Mouse (Mus musculus): ENCODE data around the gene Gm17606. TPM values are rescaled to one million over a fixed set of nuclear protein-coding genes. Genes with fewer than 3 reads are reported as not detected.
A peak's percentile ranks its signal among the peaks of the same experiment; 100 is the strongest.

Gene Gm17606
- not detected for total RNA-seq (2021)
- long read RNA-seq, experiment 1: 0 reads
- long read RNA-seq, experiment 2: 0 reads

DNA sequence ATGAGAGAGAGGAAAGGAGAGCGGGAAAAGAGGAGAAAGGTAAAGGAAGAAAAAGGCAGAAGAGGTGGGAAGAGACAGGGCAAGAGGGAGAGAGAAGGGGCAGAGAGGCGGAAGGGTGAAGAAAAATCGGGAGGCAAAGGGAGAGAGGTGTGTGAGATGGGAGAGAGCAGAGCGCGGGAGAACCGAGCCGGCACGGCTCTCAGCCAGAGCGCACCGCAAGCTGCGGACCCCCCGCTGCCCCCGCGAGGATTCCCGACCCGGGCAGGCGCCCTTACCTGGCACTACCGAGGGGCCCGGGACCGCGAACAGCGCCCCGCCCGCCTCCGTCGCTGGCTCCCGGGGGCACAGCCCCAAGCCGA is at the start of gene Gm17606:
Gm17606 (plus strand) TSS at position 7 of the 359 bp plus-strand sequence.
- no peak for DNase-seq (ENCODE audit: extremely low spot score in 1 of 2, low spot score in 2 of 2)
- Histone ChIP-seq H3K4me3 (peak within 1 kb of the TSS; percentile 74), H3K27ac (peak within 1 kb of the TSS; percentile 83)
- intact Hi-C loops (cut with DNase I): loop anchor here (1.0 to 5.0 kb wide), 4 partner anchors 59 to 579 kb away; no protein-coding TSS in a partner anchor
- TF ChIP-seq CTCF (IDR thresholded peaks at IDR 0.05): no peak

GRCm38 (mm10) chr14:54591056-54591455 is 49.7 kb upstream of the Gm17606 start:
- Histone ChIP-seq H3K27ac (no peak overlapping the region), H3K4me3 (no peak overlapping the region)
- intact Hi-C loops (cut with DNase I): no loop called here
- no peak for DNase-seq (ENCODE audit: extremely low spot score in 1 of 2, low spot score in 2 of 2)
- no peak for TF ChIP-seq CTCF (IDR thresholded peaks at IDR 0.05)

DNA sequence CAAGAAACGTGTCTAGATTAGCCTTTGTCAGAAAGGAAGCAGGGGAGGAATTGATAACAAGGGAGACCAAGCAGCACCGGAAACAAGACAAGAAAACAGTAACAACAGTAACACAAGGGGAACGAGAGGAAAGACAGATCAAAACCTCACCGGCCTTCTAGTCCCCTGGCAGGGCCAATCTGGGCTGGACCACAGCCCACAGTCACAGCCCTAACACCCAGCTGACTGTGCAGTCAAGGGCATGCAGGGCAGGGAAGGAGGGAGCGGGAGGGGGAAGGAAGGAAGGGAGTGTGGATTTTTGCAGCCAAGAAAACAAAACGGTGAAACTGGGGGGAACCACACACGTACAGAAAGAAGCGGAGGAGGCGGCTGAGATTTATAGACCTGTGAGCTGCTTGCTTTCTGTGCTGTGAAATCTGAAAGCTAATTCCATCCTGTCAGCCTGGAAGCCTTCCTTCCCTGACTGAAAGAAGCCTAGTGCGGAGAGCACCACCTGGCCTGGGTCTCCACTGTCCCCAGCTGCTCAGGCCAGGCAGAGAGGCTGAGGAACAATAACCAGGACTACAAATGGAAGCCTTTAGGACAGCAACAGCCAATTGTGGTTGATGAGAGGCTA is 48.3 kb upstream of the Gm17606 start:
- intact Hi-C loops (cut with DNase I): loop anchor here (2.0 kb wide), 1 partner anchor 18 kb away; no protein-coding TSS in a partner anchor
- no peak overlapping the region; the same call in 1 of the 2 replicates for H3K4me3 ChIP-seq
- H3K27ac ChIP-seq: peak overlapping the region; percentile 80
- no peak for TF ChIP-seq CTCF (IDR thresholded peaks at IDR 0.05)
- DNase-seq (ENCODE audit: extremely low spot score in 1 of 2, low spot score in 2 of 2): no peak

DNA sequence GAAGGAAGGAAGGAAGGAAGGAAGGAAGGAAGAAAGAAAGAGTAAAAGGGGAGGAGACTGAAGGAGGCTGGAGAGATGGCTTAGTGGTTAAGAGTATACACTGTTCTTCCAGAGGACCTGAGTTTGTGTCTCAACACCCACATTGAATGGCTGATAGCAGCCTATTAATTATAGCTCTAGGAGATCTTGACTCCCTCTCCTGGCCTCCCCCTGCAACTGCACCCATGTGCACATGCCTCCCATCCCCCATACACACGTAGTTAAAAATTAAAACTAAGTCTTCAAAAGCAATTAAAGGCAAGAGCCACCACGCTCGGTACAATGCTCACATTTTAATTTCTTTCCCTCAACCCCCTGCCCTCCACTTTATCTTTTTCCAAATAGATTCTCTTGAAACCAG is 46.7 kb upstream of the Gm17606 start:
- Histone ChIP-seq H3K4me3 (no peak overlapping the region), H3K27ac (peak overlapping the region; percentile 88)
- DNase-seq (ENCODE audit: extremely low spot score in 1 of 2, low spot score in 2 of 2): no peak
- peak; percentile 33 for TF ChIP-seq CTCF (IDR thresholded peaks at IDR 0.05)
- intact Hi-C loops (cut with DNase I): no loop called here

GRCm38 (mm10) chr14:54594631-54595414 is 45.9 kb upstream of the Gm17606 start:
- DNase-seq (ENCODE audit: extremely low spot score in 1 of 2, low spot score in 2 of 2): no peak
- intact Hi-C loops (cut with DNase I): no loop called here
- TF ChIP-seq CTCF (IDR thresholded peaks at IDR 0.05): no peak; the same call in 1 of the 2 replicates
- Histone ChIP-seq H3K4me3 (peak overlapping the region; percentile 40), H3K27ac (peak overlapping the region; percentile 88)

GRCm38 (mm10) chr14:54597084-54597483 is 43.7 kb upstream of the Gm17606 start:
- H3K4me3 ChIP-seq: no peak overlapping the region
- no peak overlapping the region for H3K27ac ChIP-seq
- peak; percentile 48 for TF ChIP-seq CTCF (IDR thresholded peaks at IDR 0.05)
- intact Hi-C loops (cut with DNase I): no loop called here
- no peak for DNase-seq (ENCODE audit: extremely low spot score in 1 of 2, low spot score in 2 of 2)

- DNase-seq (ENCODE audit: extremely low spot score in 1 of 2, low spot score in 2 of 2): no peak
- intact Hi-C loops (cut with DNase I): no loop called here
- Histone ChIP-seq H3K4me3 (no peak overlapping the region), H3K27ac (no peak overlapping the region)
- no peak for TF ChIP-seq CTCF (IDR thresholded peaks at IDR 0.05)
Measured at GRCm38 (mm10) chr14:54601601-54602000, 39.2 kb upstream of the Gm17606 start.

- Histone ChIP-seq H3K27ac (peak overlapping the region; percentile 98), H3K4me3 (peak overlapping the region; percentile 86)
- DNase-seq (ENCODE audit: extremely low spot score in 1 of 2, low spot score in 2 of 2): no peak
- TF ChIP-seq CTCF (IDR thresholded peaks at IDR 0.05): no peak
- intact Hi-C loops (cut with DNase I): no loop called here
Measured at GRCm38 (mm10) chr14:54602613-54603012, 38.1 kb upstream of the Gm17606 start.

- peak; percentile 95 for DNase-seq (ENCODE audit: extremely low spot score in 1 of 2, low spot score in 2 of 2)
- no peak for TF ChIP-seq CTCF (IDR thresholded peaks at IDR 0.05)
- intact Hi-C loops (cut with DNase I): no loop called here
- peak overlapping the region; percentile 86 for H3K4me3 ChIP-seq
- peak overlapping the region; percentile 98 for H3K27ac ChIP-seq
Measured at GRCm38 (mm10) chr14:54603038-54603654, 37.6 kb upstream of the Gm17606 start.

DNA sequence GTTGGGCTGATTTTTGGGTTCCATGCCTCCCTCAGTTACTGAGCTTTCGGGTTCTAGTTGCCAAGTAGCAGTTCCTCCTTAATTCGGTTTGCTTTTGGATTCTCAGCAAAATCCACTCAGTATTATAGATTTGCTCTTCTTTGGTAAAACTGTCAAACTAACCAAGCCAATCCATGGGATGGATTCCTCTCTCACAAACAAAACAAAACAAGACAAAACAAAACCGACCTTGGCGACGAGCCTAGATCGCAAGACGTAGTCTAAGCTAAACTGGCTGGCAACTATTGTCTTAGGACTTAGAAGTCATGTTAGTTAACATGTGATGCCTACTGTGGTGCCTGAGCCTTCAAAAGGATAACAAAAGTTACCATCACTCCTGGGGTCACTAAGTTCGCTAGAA is 37.1 kb upstream of the Gm17606 start:
- intact Hi-C loops (cut with DNase I): no loop called here
- peak overlapping the region; percentile 98 for H3K27ac ChIP-seq
- no peak for TF ChIP-seq CTCF (IDR thresholded peaks at IDR 0.05)

DNA sequence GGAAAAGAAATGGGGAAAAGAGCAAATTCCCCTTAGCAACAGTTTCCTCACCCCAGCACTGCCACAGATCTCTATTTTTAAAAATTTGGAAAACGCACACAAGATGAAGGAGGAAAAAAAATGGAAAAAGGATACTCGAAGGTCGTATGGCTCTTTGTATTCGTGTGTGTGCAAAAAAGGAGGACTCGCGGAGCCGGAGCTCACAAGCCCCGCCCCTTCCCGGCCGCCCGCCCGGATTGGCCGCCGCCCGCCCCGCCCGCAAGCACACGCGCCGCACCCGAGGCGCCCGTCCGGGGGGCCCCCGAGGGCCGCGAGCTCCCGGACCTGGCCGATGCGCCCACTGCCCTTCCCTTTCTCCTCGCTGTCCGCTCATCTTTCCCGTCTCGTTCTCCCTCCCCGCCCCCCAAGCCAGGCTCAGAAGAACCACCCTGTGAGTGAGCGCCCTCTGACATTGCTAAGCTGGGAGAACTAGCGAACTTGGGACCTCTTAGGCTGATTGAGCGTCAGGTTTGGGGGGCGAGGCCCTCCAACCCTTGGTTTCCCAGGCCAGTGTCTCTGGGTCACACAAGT is 34.9 kb upstream of the Gm17606 start, which contains the start of gene 4931414P19Rik:
4931414P19Rik (minus strand) TSS at position 242 of the 570 bp plus-strand sequence.
- peak within 1 kb of the TSS; percentile 89 for H3K27ac ChIP-seq
- DNase-seq (ENCODE audit: extremely low spot score in 1 of 2, low spot score in 2 of 2): peak; percentile 73 to 77
- no peak for TF ChIP-seq CTCF (IDR thresholded peaks at IDR 0.05)
- intact Hi-C loops (cut with DNase I): no loop called here
- peak within 1 kb of the TSS; percentile 48 for H3K4me3 ChIP-seq

More for the DNA sequence above, 37.1 kb upstream of the Gm17606 start:
- no peak for DNase-seq (ENCODE audit: extremely low spot score in 1 of 2, low spot score in 2 of 2)
- peak overlapping the region; percentile 86 for H3K4me3 ChIP-seq
